Mouse (Mus musculus) ES-E14 (cell line): Measurements from ENCODE around the gene Zfp831. TPM values are rescaled to one million over a fixed set of nuclear protein-coding genes. Genes with fewer than 3 reads are reported as not detected.
A peak's percentile ranks its signal among the peaks of the same experiment; 100 is the strongest.

Experiments used
- DNase-seq: peaks from one replicate; pipeline ENCODE4 v3.0.0-alpha.2; 2013; ENCODE audit warnings: low read depth, low spot score
- H3K27ac ChIP-seq: 2 replicates; pipeline ENCODE4 v1.5.1; 2012; ENCODE audit warnings: low read depth, mild to moderate bottlenecking, low read length, moderate library complexity, mixed read lengths; ENCODE audit not compliant: poor library complexity, insufficient read depth, severe bottlenecking
- H3K36me3 ChIP-seq: 2 replicates; pipeline ENCODE4 v1.6.1; 2012; ENCODE audit warnings: mild to moderate bottlenecking, low read length, moderate library complexity, mixed read lengths; ENCODE audit not compliant: control insufficient read depth, poor library complexity, insufficient read depth, severe bottlenecking
- H3K4me1 ChIP-seq, 2 experiments: fragments of 150-350 bp in 1 of 2; sonication (generic) in 1 of 2; 2 replicates each; pipeline ENCODE4 v1.6.1; 2012; ENCODE audit warnings: low read length in 2 of 2, mild to moderate bottlenecking in 1 of 2, mixed read lengths in 1 of 2; ENCODE audit not compliant: control insufficient read depth in 2 of 2, insufficient read depth in 2 of 2, poor library complexity in 1 of 2
- H3K4me3 ChIP-seq, 2 experiments: fragments of 150-350 bp in 1 of 2; sonication (generic) in 1 of 2; 2 replicates each; pipeline ENCODE4 v1.5.1; 2012; ENCODE audit warnings: low read length in 2 of 2, low read depth in 1 of 2, mild to moderate bottlenecking in 1 of 2, mixed read lengths in 1 of 2; ENCODE audit not compliant: insufficient read depth in 1 of 2, poor library complexity in 1 of 2, severe bottlenecking in 1 of 2
- H3K9ac ChIP-seq: 2 replicates; pipeline ENCODE4 v1.6.1; 2012; ENCODE audit warnings: low read depth, mild to moderate bottlenecking, low read length, mixed read lengths; ENCODE audit not compliant: poor library complexity, insufficient read depth, severe bottlenecking
- H3K9me3 ChIP-seq: fragments of 150-350 bp; sonication (generic); 2 replicates; pipeline ENCODE4 v1.6.1; 2012; ENCODE audit warnings: low read depth, mild to moderate bottlenecking, low read length; ENCODE audit not compliant: control insufficient read depth, insufficient read depth
- CHD2 ChIP-seq: IDR thresholded peaks from 2 replicates; pipeline ENCODE4 v1.6.1; 2014; ENCODE audit warnings: mild to moderate bottlenecking, low read depth, low read length, inconsistent platforms
- HCFC1 ChIP-seq: IDR thresholded peaks from 2 replicates; pipeline ENCODE4 v1.6.1; 2012; ENCODE audit warnings: low read length, inconsistent platforms, borderline replicate concordance; ENCODE audit not compliant: insufficient read depth
- MAFK ChIP-seq: IDR thresholded peaks from 2 replicates; pipeline ENCODE4 v1.6.1; 2014; ENCODE audit warnings: mild to moderate bottlenecking, low read depth, low read length, inconsistent platforms; ENCODE audit not compliant: insufficient read depth
- ZC3H11A ChIP-seq: IDR thresholded peaks from 2 replicates; pipeline ENCODE4 v1.6.1; 2012; ENCODE audit warnings: low read depth, mild to moderate bottlenecking, inconsistent platforms, low read length, borderline replicate concordance
- ZNF384 ChIP-seq: IDR thresholded peaks from 2 replicates; pipeline ENCODE4 v1.6.1; 2012; ENCODE audit warnings: low read depth, low read length, inconsistent platforms
- in situ Hi-C, 2 experiments: fragments of 600-800 bp; cut with MboI; formaldehyde crosslinking; loops; one replicate each; pipeline ENCODE4 v1.15.1; 2025; ENCODE audit warnings: low sequenced_read_pairs in 2 of 2, inconsistent platforms in 1 of 2; ENCODE audit not compliant: unreplicated experiment in 2 of 2
- total RNA-seq: library from RNA; depleted of rRNA; stranded (reverse); fragments of 300-350 nt; gene quantifications from 2 replicates; pipeline ENCODE4 v1.2.3, GENCODE M21; 2012; rRNA removed

Zfp831 gene
- total RNA-seq, 1 experiment: not detected

GRCm38 (mm10) chr2:174748381-174748780 is 105.0 kb downstream of the Zfp831 start:
- no peak for TF ChIP-seq ZNF384
- in situ Hi-C loops: no loop called here
- H3K9ac ChIP-seq: no peak overlapping the region

GRCm38 (mm10) chr2:174753197-174753596 is 109.9 kb downstream of the Zfp831 start:
- no peak for DNase-seq
- H3K4me1 ChIP-seq: peaks cover 2 to 3% of the 10 kb centered on the region in 2 experiments; a peak in 2 of 4 replicates
- H3K4me3 ChIP-seq: no peak overlapping the region
- no peaks in the 10 kb centered on the region for H3K36me3 ChIP-seq
- no peak overlapping the region for H3K9ac ChIP-seq
- TF ChIP-seq ZC3H11A (no peak), CHD2 (no peak), ZNF384 (no peak), MAFK (no peak), HCFC1 (no peak)
- in situ Hi-C loops: no loop called here
- H3K9me3 ChIP-seq: no peaks in the 10 kb centered on the region
- H3K27ac ChIP-seq: no peak overlapping the region

More at GRCm38 (mm10) chr2:174748381-174748780, 105.0 kb downstream of the Zfp831 start:
- Histone ChIP-seq H3K36me3 (no peaks in the 10 kb centered on the region), H3K9me3 (no peaks in the 10 kb centered on the region), H3K4me1 (peaks cover 2 to 5% of the 10 kb centered on the region in 2 experiments; a peak in 2 of 4 replicates), H3K27ac (no peak overlapping the region), H3K4me3 (no peak overlapping the region)
- DNase-seq: peak; percentile 28

GRCm38 (mm10) chr2:174754231-174754630 is 110.9 kb downstream of the Zfp831 start:
- H3K9ac ChIP-seq: no peak overlapping the region
- H3K9me3 ChIP-seq: no peaks in the 10 kb centered on the region
- in situ Hi-C loops: no loop called here
- H3K36me3 ChIP-seq: no peaks in the 10 kb centered on the region
- no peak overlapping the region for H3K27ac ChIP-seq
- no peak for DNase-seq
- no peak overlapping the region for H3K4me3 ChIP-seq
- H3K4me1 ChIP-seq: no peaks in the 10 kb centered on the region
- TF ChIP-seq HCFC1: no peak
- TF ChIP-seq CHD2: no peak
- no peak for TF ChIP-seq MAFK
- no peak for TF ChIP-seq ZC3H11A
- TF ChIP-seq ZNF384: no peak

DNA sequence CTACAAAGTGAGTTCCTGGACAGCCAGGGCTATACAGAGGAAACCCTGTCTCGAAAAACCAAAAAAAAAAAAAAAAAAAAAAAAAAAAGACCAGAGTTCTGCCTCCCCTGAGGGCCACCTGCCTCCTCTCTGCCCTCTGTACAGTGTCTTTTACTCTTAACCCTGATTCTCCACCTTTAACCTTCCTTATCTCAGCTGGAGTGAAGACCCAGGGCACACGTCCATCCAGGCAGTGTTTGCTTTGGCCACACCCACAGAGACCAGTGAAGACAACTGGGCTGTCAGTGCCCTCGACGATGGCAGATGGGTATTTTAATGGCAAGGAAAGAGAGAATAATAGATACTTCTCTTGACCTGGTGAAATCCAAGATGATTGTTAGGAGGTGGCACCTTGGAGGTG is 115.9 kb downstream of the Zfp831 start:
- in situ Hi-C loops: no loop called here
- TF ChIP-seq CHD2: no peak
- no peak for TF ChIP-seq HCFC1
- no peak for TF ChIP-seq MAFK
- TF ChIP-seq ZNF384: no peak
- no peak for TF ChIP-seq ZC3H11A
- Histone ChIP-seq H3K9me3 (no peaks in the 10 kb centered on the region), H3K36me3 (no peaks in the 10 kb centered on the region), H3K27ac (no peak overlapping the region), H3K4me3 (no peak overlapping the region), H3K9ac (no peak overlapping the region), H3K4me1 (peaks cover 0 to 3% of the 10 kb centered on the region in 2 experiments; a peak in 1 of 4 replicates)
- no peak for DNase-seq

Other genes starting within 250 kb of the Zfp831 start
- 63.8 and 83.0 TPM in 2 replicates for gene Nelfcd, start 227.7 kb upstream of the Zfp831 start, total RNA-seq
- gene Ctsz, start 204.5 kb upstream of the Zfp831 start, total RNA-seq: 207 and 324 TPM in 2 replicates
- gene Tubb1, start 192.8 kb upstream of the Zfp831 start, total RNA-seq: 0.18 TPM in 1 of 2 replicates, not detected in the other
- 37.4 and 44.3 TPM in 2 replicates for gene Atp5e, start 179.4 kb upstream of the Zfp831 start, total RNA-seq
- 52.4 and 63.4 TPM in 2 replicates for gene Prelid3b, start 170.5 kb upstream of the Zfp831 start, total RNA-seq
- gene Edn3, start 117.1 kb downstream of the Zfp831 start, total RNA-seq: 0.21 and 0.22 TPM in 2 replicates